Mouse (Mus musculus) megakaryocyte progenitor cell, adult 5-6 weeks (primary cell): ENCODE measurements around the gene Unc79. TPM values are rescaled to one million over a fixed set of nuclear protein-coding genes. Genes with fewer than 3 reads are reported as not detected.

Experiments
- ATAC-seq: replicated peaks from 2 replicates; pipeline ENCODE4 v1.8.0; 2016; ENCODE audit warnings: mild to moderate bottlenecking, moderate TSS enrichment, inconsistent platforms; ENCODE audit not compliant: poor library complexity
- total RNA-seq, 2 experiments: library from RNA; stranded (forward) in 1 of 2; stranded (reverse) in 1 of 2; fragments of 157-497, 149-512 nt in 1 of 2; fragments of 200-1000 nt in 1 of 2; gene quantifications; 2 replicates each; pipeline versions ENCODE4 v1.2.3 to v1.2.4; 2015 to 2017

The Unc79 gene
- total RNA-seq, 2 experiments from 2014 or later = 0.02 TPM; not detected in 1

GRCm38 (mm10) chr12:103040136-103040535 is 91.5 kb downstream of the Unc79 start:
- ATAC-seq = no peak

GRCm38 (mm10) chr12:103041401-103041800 is 92.7 kb downstream of the Unc79 start:
- ATAC-seq = no peak

GRCm38 (mm10) chr12:103042711-103043110 is 94.1 kb downstream of the Unc79 start:
- no peak for ATAC-seq

DNA sequence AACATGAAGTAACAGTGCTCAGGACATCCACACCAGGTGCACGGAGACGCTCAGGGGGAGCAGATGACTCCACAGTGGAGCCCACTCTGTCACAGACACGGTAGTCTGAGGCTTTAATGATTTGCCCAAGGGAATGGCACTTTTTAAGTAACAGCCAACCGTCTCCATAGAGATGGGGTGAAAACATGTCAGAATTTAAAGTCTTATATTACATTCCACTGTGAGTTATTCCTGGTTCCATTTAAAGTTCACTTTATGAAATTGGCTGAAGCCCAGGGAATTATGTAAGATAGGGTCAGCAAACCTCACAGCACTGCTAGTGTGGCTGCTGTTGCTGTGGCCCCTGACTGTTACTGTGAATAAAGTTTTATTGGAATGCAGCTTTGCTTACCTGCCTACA is 95.8 kb downstream of the Unc79 start:
- ATAC-seq = no peak

GRCm38 (mm10) chr12:103049865-103050264 is 101.2 kb downstream of the Unc79 start:
- no peak for ATAC-seq

DNA sequence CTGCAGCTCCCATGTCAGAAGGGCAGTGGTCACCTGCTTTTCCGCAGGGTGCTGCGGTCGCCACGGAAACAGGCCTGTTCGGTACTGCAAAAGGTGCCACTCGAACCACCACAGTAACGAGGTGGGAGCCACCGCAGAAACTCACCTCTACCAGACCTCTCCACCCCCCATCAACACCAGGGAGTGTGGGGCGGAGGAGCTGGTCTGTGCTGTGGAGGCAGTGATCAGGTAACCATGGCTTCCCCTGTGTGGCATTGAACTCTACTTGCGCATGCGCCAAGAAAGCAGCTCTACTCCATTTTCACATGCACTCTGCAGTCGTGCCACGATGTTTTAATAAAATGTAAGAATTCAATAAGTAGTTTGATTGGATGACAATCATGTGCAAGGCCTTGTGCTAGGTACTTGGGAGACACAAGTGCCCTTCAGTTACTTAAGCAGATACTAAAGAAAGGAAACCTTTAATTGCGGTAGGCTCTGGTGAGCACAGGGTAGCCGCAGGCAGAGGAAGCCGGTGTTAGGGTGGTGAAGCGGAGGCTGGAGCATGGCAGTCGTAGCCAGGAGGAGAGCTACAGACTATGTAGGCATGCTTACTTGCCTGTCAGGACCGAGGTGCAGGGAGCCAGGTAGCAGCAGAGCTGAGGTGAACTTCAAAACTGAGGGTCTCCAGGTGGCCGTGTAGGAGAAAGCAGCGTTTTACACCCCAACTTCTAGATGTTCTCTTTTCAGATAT is 110.8 kb downstream of the Unc79 start:
- no peak for ATAC-seq

DNA sequence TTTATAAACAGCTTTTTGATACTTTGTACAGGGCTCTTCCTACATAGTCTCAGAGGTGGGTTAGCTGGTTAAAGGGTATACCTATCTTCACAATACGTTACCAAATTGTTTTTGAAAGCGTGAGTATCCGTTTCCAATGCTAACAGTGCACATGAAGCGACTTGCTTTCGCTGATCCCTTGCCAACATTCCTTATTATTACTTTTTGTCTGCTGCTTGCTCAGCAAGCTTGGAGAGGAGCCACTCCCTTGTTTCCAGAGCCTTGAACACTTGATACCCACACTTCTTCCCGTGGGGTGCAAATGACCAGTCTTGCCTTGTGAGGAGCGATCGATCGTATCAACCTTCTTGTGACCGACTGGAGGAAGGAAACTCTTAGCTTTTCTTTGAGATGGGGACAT is 112.1 kb downstream of the Unc79 start:
- ATAC-seq = no peak

DNA sequence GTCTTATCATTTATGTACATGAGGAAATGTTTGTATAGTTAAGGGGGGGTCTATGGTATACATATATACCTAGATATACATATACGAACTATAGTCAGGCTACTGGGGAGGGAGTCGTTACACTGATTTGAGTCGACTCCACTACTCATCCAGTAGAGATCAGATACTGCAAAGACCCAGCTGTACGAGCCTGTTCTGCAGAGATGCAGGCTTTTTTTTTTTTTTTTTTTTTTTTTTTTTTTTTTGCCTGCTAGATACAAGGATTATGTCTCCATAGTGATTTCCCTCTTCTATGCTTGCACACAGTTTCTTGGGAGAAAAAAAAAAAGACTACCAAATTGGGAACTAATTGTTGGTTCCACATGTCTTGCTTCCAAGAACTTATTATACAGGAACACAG is 113.5 kb downstream of the Unc79 start:
- ATAC-seq = no peak

DNA sequence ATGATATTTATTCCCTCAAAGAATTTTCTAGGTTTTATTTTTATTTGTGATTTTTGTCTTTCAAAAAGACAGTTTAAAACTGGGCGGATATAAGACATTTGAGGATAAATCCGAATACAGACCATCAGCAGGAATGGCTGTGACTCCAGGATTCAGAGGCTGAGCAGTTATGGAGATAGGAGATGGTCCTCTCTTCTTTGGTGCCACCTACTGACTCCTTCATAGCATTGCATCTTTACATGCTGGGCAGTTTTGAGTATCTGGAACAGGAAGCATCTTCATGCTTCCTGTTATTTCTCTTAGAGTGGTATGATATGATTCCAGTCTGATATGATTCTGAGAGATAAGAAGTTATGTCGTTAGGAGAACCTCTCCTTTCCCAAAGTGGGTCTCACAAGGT is 116.3 kb downstream of the Unc79 start:
- peak; percentile 99 for ATAC-seq

DNA sequence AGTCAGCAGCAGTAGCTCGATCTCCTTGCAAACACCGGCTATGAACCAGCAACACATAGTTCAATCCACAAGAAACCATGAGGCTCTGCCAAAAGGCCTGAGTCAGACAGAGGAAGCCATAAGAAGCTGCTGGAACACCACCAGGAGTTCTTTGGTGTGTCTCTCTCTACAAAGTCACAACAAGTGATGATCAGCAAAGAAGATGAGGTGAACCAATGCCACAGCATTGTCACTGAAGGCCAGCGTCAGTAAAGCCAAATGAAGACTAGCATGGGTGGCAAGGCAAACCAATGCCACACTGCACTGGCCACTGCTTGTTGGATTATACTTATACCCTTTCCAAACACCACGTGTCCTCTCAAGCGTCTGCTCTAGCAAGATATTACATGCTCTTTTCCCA is 119.5 kb downstream of the Unc79 start:
- no peak for ATAC-seq

DNA sequence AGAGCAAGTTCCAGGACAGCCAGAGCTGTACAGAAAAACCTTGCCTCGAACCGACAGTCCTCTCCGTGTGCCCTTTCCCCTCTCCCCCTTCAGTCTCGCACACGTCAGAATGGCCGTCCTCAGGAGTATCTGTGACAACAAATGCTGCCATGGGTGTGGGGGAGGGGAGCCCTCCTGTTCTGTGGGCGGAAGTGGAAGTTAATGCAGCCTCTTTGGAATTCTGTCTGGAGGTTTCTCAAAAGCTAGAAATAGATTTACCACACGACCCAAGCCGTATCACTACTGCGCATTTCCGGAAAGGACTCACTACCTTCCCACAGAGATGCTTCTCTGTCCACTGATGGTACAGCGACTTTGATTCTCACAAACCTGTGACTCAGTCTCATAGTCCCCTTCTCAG is 120.9 kb downstream of the Unc79 start:
- ATAC-seq = no peak

DNA sequence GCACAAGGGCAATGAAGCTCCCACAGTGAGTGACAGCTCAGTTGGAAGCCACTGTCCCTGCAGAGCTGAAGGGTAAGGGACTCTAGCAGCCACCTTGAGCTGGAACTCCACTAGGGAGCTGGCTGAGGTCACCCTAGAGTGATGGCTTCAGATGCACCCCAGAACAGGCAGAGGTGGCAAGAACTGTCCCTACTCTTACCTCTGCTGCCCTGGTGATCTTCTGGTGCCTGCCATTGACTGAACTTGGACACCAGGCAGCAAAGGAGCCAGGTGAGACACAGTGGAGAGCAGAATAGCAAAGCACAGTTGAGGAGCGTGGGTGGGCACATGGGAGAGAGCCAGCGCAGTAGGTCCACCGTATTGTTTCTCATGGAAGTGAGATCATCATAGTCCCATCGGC is 125.3 kb downstream of the Unc79 start:
- ATAC-seq = no peak

GRCm38 (mm10) chr12:103078751-103079150 is 130.1 kb downstream of the Unc79 start:
- ATAC-seq = no peak

GRCm38 (mm10) chr12:103080055-103080454 is 131.4 kb downstream of the Unc79 start:
- ATAC-seq = no peak

GRCm38 (mm10) chr12:103091831-103092230 is 143.2 kb downstream of the Unc79 start:
- no peak for ATAC-seq

GRCm38 (mm10) chr12:103095160-103095559 is 146.5 kb downstream of the Unc79 start:
- ATAC-seq = no peak

- ATAC-seq = peak; percentile 90
These were observed 150.5 kb downstream of the Unc79 start for GRCm38 (mm10) chr12:103099185-103099584.

GRCm38 (mm10) chr12:103100088-103100487 is 151.4 kb downstream of the Unc79 start:
- ATAC-seq = peak; percentile 38; the same call in 1 of the 2 replicates

DNA sequence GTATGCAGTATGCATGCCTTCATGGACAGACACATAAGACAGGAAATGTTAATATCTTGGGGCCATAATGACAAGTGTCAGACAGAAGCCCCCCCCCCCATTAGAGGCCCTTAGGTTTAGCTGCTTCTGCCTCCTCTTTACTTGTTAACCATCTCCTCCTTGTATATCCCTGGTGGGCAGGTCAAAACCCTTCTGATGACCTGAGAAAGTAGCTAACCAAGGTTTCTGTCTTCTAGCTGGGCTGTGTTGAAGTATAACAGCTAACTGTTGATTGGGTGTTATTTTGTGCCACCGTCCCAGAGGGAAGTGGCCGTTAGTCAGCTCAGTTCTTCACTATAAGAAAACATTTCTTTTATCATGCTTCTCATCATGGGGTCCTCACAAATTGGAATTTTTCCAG is 154.4 kb downstream of the Unc79 start:
- no peak for ATAC-seq

DNA sequence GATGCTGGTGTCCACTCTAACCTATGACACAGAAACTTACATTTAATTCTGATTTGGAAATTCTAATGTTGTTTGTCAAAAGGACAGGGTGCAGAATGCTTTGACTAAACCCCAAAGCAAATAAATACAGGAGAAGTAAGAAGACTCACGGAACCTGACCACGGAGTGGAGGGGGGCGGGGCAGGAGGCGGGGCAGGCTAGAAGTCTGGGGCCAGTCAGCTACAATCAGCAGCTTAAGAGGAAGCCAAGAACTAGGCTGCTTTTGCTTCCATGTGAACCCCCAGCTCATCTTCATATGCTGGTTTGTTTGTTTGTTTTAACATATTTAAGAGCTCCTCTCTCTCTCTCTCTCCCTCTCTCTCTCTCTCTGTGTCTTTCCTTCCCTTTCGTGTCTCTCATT is 154.9 kb downstream of the Unc79 start:
- ATAC-seq = peak; percentile 83

GRCm38 (mm10) chr12:103109301-103109700 is 160.6 kb downstream of the Unc79 start:
- no peak for ATAC-seq

GRCm38 (mm10) chr12:103116639-103117038 is 168.0 kb downstream of the Unc79 start:
- 0 out of 2 replicates have a peak, but pooled peaks have one; percentile 23 for ATAC-seq
